Mouse (Mus musculus): ENCODE measurements around the gene Lamp2.

Lamp2 gene

GRCm38 (mm10) chrX:38455890-38456634 is at the start of gene Lamp2:
Gene Lamp2 (minus strand): TSS chrX:38456454.
- no peak for TF ChIP-seq GATA4 (IDR thresholded peaks at IDR 0.05; ENCODE audit: insufficient replicate concordance, low read length)

DNA sequence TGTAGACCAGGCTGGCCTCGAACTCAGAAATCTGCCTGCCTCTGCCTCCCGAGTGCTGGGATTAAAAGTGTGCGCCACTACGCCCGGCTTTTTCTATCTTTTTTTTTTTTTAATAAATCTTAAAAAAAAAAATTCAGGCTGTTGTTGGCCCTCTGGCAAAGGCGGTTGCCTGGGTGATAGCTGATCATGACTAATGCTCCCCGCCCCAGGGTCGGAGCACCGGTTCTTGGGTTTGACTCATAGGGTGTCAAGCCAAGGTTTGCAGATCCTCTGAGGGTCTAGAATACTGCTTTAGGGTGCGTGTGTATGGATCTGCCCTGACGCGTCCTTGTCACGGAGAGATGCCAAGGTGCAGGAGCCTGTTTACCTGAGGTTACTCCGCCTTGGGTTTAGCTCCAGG is 48.6 kb upstream of the Lamp2 start:
- TF ChIP-seq GATA4 (IDR thresholded peaks at IDR 0.05; ENCODE audit: insufficient replicate concordance, low read length), result no peak

DNA sequence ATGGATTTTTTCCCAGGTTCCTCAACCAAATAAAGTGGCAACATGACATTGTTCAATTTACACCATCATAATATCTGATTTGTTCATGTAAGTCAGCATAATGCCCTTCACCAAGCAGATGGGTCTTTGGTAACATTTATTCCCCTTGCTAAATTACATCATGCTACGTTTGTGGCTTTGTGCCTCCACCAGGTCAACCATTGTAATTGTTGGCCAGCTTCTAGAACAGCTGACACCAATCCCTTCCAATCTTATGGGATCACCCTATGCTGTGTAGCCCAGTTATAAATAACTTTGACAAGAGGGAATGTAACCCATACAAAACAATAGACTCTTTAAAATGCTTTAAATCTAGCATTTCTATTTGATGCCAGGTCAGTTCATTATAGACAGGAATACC is 22.3 kb upstream of the Lamp2 start:
- TF ChIP-seq GATA4 (IDR thresholded peaks at IDR 0.05; ENCODE audit: insufficient replicate concordance, low read length), result no peak

DNA sequence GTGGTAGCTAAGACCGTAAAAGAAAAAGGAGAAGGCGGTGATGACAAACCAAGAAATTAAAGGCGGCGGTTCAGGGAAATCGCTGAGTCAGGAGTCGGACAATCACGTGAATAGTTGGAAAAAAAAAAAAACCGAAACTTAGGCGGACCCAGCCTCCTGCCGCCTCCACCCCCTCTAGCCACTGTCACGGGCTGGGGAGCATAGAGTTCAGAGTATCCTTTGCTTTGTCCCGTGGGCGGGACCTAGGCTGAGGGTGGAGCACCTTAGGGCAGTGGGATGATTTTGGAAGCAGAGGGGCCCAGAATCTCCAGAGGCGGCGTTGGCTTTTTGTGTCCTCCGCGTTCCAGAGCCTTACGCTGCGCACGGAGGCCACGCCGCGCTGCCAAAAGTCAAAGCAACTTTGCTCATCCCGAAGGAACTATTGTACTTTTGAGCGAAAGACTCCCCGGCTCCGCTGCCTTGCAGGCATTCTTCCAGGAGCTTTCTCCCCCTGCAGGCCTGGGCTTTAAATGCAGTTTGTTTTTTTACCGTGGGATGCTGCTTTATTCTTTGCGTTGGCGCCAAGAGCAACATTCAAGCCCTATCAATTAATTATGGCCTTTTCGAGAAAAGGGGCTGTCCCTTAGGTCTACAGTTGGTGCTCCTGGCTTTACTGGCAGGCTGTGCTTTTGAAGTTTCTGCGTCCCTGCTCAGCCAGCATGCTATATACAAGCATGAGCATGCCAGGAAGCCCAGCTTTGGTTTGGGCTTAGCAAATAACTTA is 17.5 kb upstream of the Lamp2 start:
- TF ChIP-seq GATA4 (IDR thresholded peaks at IDR 0.05; ENCODE audit: insufficient replicate concordance, low read length), result no peak

- no peak for TF ChIP-seq GATA4 (IDR thresholded peaks at IDR 0.05; ENCODE audit: insufficient replicate concordance, low read length)
These were observed 16.9 kb upstream of the Lamp2 start for GRCm38 (mm10) chrX:38473164-38473536.

DNA sequence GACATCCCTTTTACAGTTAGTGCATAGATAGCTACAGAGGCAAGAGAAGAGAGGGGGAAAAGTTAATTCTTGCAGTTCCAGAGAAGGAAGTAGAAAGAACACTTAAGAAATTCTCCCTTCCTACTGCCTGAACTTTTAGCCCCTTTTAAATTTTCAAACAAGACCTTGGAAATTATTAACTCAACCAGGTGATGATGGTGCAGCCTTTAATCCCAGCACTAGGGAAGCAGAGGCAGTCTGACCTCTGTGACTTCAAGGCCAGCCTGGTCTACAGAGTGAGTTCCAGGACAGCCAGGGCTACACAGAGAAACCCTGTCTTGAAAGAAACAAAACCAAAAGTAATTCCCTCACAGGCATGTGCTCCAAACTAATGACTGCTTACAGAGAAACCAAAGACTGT is 10.0 kb upstream of the Lamp2 start:
- no peak for TF ChIP-seq GATA4 (IDR thresholded peaks at IDR 0.05; ENCODE audit: insufficient replicate concordance, low read length)

DNA sequence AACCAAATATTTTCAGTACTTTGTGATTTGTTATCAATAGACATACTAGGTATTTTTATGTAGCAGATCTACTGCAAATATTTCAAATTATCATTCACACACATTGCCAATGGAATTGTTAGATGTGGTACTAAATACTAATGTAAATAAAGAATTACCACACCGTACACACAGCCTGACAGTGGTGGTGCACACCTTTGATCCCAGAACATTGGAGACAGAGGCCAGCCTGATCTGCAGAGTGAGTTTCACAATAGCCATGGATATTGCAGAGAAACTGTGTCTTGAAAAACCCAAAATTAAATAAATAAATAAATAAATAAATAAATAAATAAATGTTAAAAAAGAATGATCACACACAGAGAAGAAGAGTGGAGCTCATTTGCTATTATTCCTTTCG is 6.9 kb upstream of the Lamp2 start:
- no peak for TF ChIP-seq GATA4 (IDR thresholded peaks at IDR 0.05; ENCODE audit: insufficient replicate concordance, low read length)

GRCm38 (mm10) chrX:38462101-38462500 is 5.8 kb upstream of the Lamp2 start:
- no peak for TF ChIP-seq GATA4 (IDR thresholded peaks at IDR 0.05; ENCODE audit: insufficient replicate concordance, low read length)

- TF ChIP-seq GATA4 (IDR thresholded peaks at IDR 0.05; ENCODE audit: insufficient replicate concordance, low read length), result peak; percentile 48; the same call in 1 of the 2 replicates
These were observed 4.6 kb upstream of the Lamp2 start for GRCm38 (mm10) chrX:38460887-38461286.

GRCm38 (mm10) chrX:38459076-38459475 is 2.8 kb upstream of the Lamp2 start:
- TF ChIP-seq GATA4 (IDR thresholded peaks at IDR 0.05; ENCODE audit: insufficient replicate concordance, low read length), result no peak

DNA sequence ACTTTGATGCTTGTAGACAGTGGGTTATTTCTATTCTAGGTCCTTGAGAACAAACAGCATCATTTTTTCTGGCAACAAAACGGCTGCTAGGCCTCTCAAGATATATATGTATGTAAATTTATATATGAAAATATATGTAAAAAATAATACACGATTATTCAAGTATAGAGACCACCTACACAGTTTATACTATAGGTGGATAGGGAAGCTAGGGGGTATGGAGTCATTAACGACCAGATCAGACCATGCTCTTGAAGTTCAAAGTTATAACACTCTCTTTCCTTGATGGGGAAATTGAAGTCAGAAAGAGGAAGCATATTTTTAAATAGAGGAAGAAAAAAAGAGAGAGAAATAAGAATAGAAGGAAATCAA is 367 bp upstream of the Lamp2 start:
- no peak for TF ChIP-seq GATA4 (IDR thresholded peaks at IDR 0.05; ENCODE audit: insufficient replicate concordance, low read length)

DNA sequence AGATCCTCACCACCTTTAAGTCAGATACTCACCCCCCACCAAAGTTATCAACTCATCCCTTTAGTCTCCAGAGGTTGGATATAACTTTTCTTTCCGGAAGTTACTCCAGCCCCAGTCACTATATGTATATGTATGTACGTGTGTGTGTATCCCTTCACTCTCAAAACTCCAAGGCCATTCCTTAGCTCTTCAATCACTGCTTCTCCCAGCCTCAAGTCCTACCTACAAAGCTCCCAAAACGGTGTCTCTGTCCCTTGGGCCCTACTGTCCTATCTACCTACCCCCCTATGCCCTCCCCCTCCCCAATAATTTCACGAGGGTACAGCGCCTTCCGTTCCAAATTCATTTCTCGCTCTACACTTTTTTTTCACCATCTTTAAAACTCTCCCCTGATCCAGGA is 780 bp downstream of the Lamp2 start:
- TF ChIP-seq GATA4 (IDR thresholded peaks at IDR 0.05; ENCODE audit: insufficient replicate concordance, low read length), result no peak

- no peak for TF ChIP-seq GATA4 (IDR thresholded peaks at IDR 0.05; ENCODE audit: insufficient replicate concordance, low read length)
These were observed 1.4 kb downstream of the Lamp2 start for GRCm38 (mm10) chrX:38454900-38455299.

DNA sequence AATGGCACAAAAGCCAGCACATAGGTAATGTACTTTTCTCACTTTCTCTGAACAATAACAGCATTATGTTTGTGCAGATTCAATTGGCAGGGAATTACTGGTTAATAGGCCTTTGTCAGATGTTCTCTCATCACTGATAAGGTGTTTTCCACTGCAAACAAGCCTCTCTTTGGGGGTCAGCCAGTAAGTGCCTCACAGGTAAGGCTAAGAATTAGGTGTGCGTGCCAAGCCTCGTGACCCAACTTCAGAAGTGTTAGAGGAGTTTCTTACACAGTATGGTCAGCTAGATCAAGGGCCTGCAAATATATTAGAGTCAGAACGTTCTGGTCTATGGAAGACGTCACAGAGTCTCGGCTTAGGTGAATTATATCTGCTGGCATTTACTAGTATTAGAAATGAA is 2.3 kb downstream of the Lamp2 start:
- no peak for TF ChIP-seq GATA4 (IDR thresholded peaks at IDR 0.05; ENCODE audit: insufficient replicate concordance, low read length)

DNA sequence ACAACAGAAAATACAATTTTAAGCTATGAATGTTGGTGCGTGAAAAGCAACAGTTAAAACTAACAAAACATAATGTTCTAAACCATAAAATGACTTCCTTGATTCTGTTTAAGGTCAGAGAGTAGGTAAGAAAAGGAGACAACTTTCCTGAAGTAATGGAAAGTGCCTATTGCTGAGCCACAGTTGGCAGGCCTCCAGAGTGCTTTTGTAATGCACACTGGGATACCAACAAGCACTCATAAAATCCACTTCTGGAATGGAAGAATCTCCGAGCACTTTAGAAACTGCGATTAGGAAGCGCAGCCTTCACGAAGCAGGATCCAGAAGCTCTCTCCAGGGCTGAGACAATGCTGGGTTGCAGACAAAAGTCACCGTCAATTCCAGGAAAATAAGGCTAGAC is 5.8 kb downstream of the Lamp2 start:
- TF ChIP-seq GATA4 (IDR thresholded peaks at IDR 0.05; ENCODE audit: insufficient replicate concordance, low read length), result no peak

- no peak for TF ChIP-seq GATA4 (IDR thresholded peaks at IDR 0.05; ENCODE audit: insufficient replicate concordance, low read length)
These were observed 10.5 kb downstream of the Lamp2 start for GRCm38 (mm10) chrX:38445705-38446104.

GRCm38 (mm10) chrX:38442425-38442824 is 13.8 kb downstream of the Lamp2 start:
- TF ChIP-seq GATA4 (IDR thresholded peaks at IDR 0.05; ENCODE audit: insufficient replicate concordance, low read length), result no peak
